Mouse (Mus musculus) left cerebral cortex, postnatal 25 days (tissue): ENCODE data around the gene Tmem121b. TPM values are rescaled to one million over a fixed set of nuclear protein-coding genes. Genes with fewer than 3 reads are reported as not detected.

Experiments used
- DNase-seq, 2 experiments: peaks; one replicate each; pipeline ENCODE4 v3.0.0; 2022; ENCODE audit warnings: low spot score in 2 of 2, mixed read lengths in 1 of 2
- intact Hi-C: fragments of 180-260 bp; cut with DNase I; formaldehyde crosslinking; loops from one replicate; pipeline ENCODE4 v1.15.1; 2025
- total RNA-seq, 2 experiments: library from RNA; stranded (reverse); gene quantifications; 2 replicates each; pipeline ENCODE4 v1.2.3; 2021

Tmem121b gene
- 10 to 100 TPM; 65.3 to 78.4 TPM for total RNA-seq

DNA sequence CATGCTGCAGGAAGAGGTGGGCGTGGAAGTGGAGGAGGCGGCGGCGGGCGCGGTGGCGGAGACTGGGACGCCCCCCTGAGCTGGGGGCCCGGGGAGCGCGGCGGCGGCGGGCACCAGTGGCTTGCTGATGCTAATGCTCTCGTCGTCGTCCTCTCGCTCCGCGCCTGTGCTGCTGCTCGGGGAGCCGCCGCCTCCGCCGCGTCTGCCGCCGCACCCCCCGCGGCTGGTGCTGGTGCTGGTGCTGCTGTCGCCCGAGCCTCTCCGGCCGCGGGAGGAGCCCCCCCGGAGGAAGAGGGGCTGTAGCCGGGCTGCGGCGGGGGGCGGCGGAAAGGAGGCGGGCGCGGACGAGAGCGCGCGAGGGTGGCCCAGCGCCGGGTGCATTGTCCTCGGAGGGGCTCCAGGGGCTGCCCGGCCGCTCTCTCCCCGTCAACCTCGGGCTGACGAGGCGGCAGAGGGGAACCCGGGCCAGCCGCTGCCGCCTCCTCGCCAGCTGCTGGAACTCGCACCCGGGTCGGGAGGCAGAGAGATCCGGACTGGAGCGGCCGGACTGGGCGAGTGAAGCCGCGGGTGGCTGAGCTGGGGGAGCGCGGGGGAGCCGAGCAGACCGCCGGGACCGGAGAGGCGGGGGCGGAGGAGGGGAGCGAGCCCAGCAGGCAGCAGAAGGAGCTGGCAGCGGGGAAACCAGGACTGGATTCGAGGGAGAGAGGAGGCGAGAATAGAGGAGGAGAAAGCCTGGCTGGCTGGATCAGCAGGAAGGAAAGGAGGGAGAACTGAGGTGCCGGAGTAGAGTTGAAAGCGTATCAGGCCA is at the start of gene Tmem121b:
Tmem121b (minus strand) TSS at position 434 of the 808 bp plus-strand sequence.
- intact Hi-C loops = loop anchor here (1.0 to 2.0 kb wide), 3 partner anchors 11 to 37 kb away; partner anchors contain the start of gene Hdhd5
- peak; percentile 92 to 97 for DNase-seq

GRCm38 (mm10) chr6:120542061-120542460 is 48.5 kb upstream of the Tmem121b start:
- DNase-seq = no peak
- intact Hi-C loops = no loop called here

DNA sequence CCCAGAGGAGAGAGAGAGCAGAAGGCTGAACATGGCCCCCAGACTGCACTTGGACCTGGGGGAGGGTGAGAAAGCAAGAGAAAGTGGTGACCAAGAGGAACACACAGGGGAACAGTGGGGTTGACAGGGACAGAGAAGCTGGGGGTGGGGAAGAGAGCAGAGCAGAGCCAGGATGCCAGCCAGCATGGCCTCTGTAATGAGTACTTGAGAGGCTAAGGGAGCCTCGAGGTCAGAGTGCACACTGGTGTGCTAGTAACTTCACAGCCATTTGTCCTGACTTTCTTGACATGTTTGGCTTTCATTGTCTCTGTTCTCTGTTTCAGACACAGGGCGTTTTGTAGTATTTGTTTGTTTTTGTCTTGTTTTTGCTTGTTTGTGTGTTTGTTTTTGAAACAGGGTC is 47.8 kb upstream of the Tmem121b start:
- intact Hi-C loops = no loop called here
- no peak for DNase-seq

DNA sequence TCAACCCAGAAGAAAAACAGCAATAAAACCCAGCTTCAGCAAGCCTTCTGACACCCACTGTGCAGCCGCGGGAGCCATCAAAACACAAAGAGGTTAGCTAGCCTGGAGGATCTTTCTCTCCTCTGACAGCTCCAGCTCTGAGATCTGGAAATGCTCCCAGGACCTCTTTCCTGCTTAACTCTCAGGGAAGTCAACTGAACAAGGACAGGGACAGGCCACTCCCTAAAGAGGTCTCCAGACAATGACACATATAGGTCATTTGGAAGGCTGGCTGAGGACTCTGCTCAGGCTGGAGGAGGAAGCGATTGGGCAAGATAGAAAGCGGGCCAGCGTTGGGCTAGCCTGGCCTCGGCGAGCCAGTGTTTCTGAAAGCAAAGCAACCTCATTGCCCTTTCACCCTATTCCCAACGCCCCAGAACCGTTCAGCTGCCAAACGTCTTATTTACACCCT is 46.2 kb upstream of the Tmem121b start:
- no peak for DNase-seq
- intact Hi-C loops = loop anchor here (1.0 to 10.0 kb wide), 2 partner anchors 196 to 295 kb away; partner anchors contain the start of gene Bcl2l13

DNA sequence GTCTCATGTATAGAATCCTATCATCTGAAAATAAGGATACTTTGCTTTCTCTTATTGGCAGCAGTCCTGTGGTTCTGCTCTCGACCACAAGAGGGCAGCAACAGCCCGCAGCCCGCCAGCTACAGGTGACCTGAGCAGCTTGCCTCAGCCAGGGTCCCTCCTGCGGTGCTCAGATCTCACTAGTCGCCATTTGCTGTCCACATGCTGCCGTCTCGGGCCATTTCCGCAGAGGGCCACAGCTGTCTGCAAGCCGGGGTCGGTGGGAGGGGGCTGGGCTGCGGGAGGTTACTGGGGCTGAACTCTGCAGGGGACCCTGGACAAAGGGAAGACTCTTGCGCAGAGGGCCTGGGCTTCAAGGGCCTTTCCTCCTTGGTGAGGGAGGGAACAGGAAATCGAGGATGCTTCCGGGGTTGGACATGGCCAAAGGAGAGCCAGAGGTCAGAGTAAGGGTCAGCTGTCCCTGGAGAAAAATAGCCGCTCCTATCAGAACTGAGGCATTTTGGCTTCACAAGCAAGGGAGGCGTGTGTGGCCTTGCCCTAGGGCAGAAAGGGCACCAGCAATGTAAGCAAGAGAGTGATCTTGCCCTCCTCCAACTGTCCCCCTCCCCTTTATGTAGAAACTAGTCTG is 45.6 kb upstream of the Tmem121b start:
- DNase-seq = peak; percentile 54 to 63
- intact Hi-C loops = loop anchor here (1.0 to 10.0 kb wide), 2 partner anchors 197 to 296 kb away; partner anchors contain the start of gene Bcl2l13

DNA sequence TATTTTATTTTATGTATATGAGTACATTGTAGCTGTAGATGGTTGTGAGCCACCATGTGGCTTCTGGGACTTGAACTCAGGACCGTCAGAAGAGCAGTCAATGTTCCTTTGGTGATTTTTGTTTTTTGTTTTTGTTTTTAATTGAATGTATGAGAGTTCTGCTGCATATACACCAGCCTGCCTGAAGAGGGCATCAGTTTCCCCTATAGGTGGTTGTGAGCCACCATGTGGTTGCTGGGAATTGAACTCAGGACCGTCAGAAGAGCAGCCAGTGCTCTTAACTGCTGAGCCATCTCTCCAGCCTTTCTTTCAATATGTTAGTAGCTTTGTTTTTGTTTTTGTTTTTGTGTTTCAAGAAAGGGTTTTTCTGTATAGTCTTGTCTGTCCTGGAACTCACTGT is 42.7 kb upstream of the Tmem121b start:
- DNase-seq = no peak
- intact Hi-C loops = loop anchor here (10.0 kb wide), 1 partner anchor 298 kb away; the partner anchor contains the start of gene Bcl2l13

GRCm38 (mm10) chr6:120532594-120532993 is 39.0 kb upstream of the Tmem121b start:
- DNase-seq = no peak
- intact Hi-C loops = loop anchor here (5.0 to 10.0 kb wide), 2 partner anchors 135 to 302 kb away; partner anchors contain the start of genes Bcl2l13 and Cecr2

- intact Hi-C loops = loop anchor here (2.0 to 10.0 kb wide), 3 partner anchors 38 to 304 kb away; partner anchors contain the start of genes Bcl2l13, Cecr2 and Tmem121b
- DNase-seq = peak; percentile 94 to 95
These were observed 37.7 kb upstream of the Tmem121b start, which contains the start of gene Hdhd5 for GRCm38 (mm10) chr6:120531020-120531965. Hdhd5 (minus strand) TSS chr6:120531319.

DNA sequence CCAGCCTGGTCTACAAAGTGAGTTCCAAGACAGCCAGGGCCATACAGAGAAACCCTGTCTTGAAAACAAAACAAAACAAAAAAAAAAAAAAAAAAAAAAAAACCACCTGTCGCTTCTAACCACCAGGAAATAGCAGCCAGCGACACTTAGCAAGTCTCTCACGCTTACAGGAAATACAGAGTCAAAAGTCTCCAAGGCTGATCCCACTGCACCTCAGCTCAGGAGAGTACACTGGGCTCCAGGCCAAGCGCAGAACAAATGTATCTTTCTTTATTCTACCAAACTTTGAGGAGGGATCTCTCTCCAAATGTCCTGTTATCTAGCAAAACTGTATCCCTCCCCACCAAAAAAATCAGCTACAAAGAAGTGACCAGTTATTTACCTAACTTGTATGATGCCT is 35.5 kb upstream of the Tmem121b start:
- DNase-seq = no peak
- intact Hi-C loops = no loop called here

DNA sequence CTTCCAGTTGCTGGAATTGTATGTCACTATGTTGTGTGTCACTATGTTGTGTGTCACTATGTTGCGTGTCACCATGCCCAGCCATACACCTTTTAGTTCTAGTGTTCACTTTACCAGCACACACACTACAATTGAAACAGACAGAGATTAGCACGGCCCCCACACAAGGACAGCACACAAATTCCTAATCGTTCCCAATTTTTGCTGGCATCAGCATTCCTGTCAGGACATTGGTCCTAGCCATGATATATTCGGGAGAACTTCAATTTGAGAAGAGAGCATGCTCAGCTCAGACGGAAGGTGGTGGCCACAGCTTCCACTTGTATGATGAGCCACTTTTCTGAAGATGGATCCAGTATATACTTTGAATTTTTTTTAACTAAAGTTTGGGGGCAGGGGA is 31.2 kb upstream of the Tmem121b start:
- DNase-seq = no peak
- intact Hi-C loops = no loop called here

GRCm38 (mm10) chr6:120519647-120520046 is 26.0 kb upstream of the Tmem121b start:
- no peak for DNase-seq
- intact Hi-C loops = no loop called here

DNA sequence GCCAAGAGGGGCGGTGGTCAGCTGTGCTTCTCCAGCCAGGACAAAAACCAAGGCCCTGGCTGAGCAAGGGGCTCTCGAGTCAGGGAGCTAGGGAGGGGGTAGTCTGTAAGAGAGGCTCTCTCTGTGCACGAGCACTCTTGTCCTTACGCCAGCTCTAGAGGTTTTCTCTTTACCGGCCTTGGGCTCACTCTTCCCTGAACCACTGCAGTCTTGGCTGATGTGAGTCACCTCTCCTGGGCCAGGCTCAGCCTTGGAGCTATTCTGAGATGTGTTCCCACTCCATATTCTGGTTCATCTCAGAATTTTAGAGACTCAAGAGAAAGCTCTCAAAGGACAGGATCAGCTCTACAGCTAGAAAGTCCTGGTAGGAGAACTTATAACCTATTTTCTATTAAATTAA is 23.7 kb upstream of the Tmem121b start:
- peak in 1 of 2 experiments; percentile 76 for DNase-seq
- intact Hi-C loops = no loop called here

GRCm38 (mm10) chr6:120516879-120517278 is 23.3 kb upstream of the Tmem121b start:
- no peak for DNase-seq
- intact Hi-C loops = no loop called here

GRCm38 (mm10) chr6:120516422-120516821 is 22.8 kb upstream of the Tmem121b start:
- intact Hi-C loops = no loop called here
- no peak for DNase-seq

DNA sequence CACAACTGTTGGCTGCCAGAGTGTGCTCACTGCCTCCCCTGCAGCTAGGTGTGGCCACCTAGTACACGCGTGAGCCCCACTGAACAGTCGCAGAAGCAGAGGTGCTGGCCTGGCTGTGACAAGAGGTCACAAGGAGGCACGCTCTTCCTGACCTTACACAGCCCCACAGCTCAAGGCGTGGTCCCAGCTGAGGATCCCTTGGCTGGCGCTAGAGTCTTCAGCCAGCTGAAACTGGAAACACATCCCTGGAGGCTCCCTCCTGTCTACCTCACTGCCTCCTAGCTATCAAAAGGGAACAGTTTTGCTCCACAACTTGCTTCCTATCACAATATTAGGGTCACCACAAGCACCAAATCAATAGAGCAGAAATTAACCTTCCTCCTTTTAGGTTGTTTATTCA is 17.6 kb upstream of the Tmem121b start:
- DNase-seq = no peak
- intact Hi-C loops = loop anchor here (2.0 kb wide), 1 partner anchor 16 kb away; no protein-coding TSS in a partner anchor

- intact Hi-C loops = loop anchor here (2.0 kb wide), 1 partner anchor 16 kb away; no protein-coding TSS in a partner anchor
- DNase-seq = peak; percentile 67 to 94
These were observed 16.8 kb upstream of the Tmem121b start for GRCm38 (mm10) chr6:120510425-120510824.

- intact Hi-C loops = loop anchor here (2.0 kb wide), 1 partner anchor 15 kb away; no protein-coding TSS in a partner anchor
These were observed 16.4 kb upstream of the Tmem121b start for GRCm38 (mm10) chr6:120509975-120510374.

GRCm38 (mm10) chr6:120508645-120509044 is 15.0 kb upstream of the Tmem121b start:
- intact Hi-C loops = no loop called here
- DNase-seq = no peak

More at GRCm38 (mm10) chr6:120509975-120510374, 16.4 kb upstream of the Tmem121b start:
- peak in 1 of 2 experiments; percentile 59 for DNase-seq

DNA sequence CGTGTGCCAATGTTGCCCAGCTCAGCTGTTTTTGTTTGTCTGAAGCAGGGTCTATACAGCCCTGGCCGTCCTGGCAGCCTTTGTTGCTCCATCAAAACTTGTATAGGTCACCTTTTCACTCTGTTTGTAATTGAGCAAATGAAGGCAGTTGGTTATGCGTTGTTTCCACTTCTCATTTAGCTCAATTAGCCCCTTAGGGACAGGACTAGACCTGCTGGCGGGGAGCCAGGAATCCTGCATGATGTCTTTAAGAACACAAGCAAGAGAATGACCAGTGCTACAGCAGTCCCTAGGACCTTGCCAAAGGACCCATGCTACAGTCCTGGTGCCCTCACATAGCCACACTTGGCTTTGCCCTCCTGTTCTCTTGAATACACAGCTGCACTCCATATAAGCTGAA is 11.9 kb upstream of the Tmem121b start:
- intact Hi-C loops = no loop called here
- no peak for DNase-seq
